Mouse (Mus musculus): ENCODE data around the gene Frmpd3. TPM values are rescaled to one million over a fixed set of nuclear protein-coding genes. Genes with fewer than 3 reads are reported as not detected.

Frmpd3 gene
- total RNA-seq, 2 experiments from 2014 or later = 0.14 to 0.40 TPM

DNA sequence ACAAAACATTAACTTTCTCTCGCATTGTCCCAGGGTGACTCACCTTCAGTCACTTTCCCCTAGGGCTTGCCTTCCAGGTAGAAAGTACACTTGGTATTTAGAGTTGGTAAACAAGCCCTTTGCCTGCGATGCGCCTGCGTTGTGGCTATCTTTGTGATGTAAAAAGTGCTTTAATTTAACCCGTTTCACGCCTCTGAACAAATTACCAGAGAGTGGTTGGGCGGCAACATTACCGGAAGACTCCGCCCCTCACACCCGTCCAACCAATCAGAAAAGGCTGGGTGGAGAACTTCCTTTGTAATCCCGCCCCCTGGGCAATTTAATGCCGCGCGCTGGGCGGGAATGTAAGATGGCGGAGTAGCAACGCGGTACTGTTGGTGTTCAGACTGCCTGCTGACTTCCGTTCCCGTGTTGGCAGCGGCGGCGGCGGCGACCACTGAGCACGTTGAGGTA lies 114.2 kb downstream of the Frmpd3 start, which contains the start of gene Prps1:
Gene Prps1, plus strand, starts transcription at position 335 of the 453 bp plus-strand sequence.
- DNase-seq (ENCODE audit: low spot score in 2 of 2) = peak; percentile 22 to 62

DNA sequence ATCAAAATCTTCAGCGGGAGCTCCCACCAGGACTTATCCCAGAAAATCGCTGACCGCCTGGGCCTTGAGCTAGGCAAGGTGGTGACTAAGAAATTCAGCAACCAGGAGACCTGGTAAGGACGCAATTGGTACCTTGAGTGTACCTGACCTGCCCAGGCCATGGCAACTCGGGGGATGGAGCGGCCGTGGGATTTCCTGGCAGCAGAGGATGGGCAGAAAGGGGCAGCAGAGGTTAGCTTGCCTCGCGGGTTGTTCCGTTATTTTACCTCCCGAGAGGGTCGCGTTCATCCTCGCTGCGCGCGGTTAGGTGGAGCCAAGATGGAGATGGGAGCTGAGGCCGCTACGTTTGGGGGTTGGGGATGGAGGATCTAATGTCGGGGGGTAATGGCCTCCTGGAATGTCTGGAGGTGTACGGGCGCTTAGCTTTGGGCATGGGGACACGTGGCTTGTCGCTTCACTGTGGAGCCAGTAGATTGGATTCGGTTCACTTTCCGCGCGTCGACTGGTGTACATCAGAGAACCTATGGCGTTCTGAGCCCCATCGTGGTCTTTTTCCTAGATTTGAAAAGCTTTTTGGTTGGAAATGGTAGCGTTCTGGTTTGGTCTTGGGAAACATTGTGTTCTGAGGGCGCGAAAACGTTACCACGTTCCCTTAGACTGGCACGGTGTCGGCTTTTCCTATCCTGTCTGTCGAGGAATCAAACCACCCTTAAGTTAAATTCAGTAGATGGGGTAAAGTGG lies 114.9 kb downstream of the Frmpd3 start:
- DNase-seq (ENCODE audit: low spot score in 2 of 2) = no peak

DNA sequence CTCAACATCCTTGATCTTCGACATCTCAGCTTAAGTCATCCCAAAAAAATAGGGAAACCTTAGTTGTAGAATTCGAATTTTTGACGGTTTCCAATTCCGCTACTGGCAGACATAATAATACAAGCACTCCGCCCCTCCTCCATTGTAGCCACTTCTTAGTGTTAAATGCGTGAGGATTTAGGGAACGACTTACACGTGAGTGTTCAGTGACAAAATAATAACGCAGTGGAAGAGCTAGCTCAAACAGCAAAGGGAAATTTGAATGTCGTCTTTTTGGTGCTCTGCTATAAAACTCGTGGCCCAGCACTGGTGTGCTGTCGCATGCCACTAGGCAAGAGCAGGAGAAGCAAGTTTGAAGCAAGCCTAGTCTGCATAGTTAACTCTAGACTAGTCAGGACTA lies 115.4 kb downstream of the Frmpd3 start:
- DNase-seq (ENCODE audit: low spot score in 2 of 2) = no peak

DNA sequence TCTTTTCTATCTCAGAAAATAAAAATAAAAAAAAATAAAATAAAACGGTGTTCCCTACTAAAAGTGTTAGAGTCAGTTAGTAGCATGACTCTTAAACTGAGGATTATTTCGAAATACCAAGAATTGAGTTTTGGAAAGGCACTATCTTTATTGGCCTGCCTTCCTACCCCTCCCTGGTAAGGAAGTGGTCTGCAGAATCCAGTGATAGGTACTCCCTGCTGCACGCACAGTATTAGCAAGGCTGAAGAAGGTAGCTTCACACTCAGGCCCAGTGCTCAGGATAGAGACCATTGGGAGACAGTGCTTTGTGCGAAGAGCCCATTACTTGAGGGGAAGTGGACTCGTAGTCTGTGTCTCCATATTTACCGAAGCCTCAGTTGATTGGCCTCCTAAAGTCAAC lies 136.2 kb downstream of the Frmpd3 start:
- no peak for DNase-seq (ENCODE audit: low spot score in 2 of 2)

DNA sequence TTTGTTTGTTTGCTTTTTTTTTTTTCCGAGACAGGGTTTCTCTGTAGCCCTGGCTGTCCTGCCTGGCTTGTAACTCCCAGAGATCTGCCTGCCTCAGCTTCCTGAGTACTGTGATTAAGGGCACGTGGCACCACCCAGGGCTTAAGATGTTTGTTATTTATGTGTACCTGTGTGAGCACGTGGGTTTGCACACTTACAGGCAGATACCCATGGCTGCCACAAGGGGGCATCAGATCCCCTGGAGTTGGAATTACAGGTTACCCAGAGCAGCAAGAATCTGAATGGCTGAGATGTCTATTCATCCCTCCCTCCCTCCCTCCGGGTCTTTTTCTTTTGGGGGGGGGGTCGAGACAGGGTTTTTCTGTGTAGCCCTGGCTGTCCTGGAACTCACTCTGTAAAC lies 137.1 kb downstream of the Frmpd3 start:
- DNase-seq (ENCODE audit: low spot score in 2 of 2) = no peak

Small RNAs within 50 kb of the gene (microRNA-seq; reads per million reads assigned to microRNA genes)
- 7.1 reads per million, percentile 19 among the genes with 10 or more reads in this experiment for gene Mir3475

Other genes starting within 250 kb of the Frmpd3 start
- 10 to 100 TPM; 24.4 to 24.8 TPM for gene Prps1, start 114.3 kb downstream of the Frmpd3 start, total RNA-seq (2021)